Mouse (Mus musculus): Measurements from ENCODE around the gene Btnl9.
"Not testable (repeated sequence)": the region's sequence is repeated elsewhere in the genome, so short reads cannot be mapped to it uniquely, and the experiment has no call there.

Gene Btnl9

DNA sequence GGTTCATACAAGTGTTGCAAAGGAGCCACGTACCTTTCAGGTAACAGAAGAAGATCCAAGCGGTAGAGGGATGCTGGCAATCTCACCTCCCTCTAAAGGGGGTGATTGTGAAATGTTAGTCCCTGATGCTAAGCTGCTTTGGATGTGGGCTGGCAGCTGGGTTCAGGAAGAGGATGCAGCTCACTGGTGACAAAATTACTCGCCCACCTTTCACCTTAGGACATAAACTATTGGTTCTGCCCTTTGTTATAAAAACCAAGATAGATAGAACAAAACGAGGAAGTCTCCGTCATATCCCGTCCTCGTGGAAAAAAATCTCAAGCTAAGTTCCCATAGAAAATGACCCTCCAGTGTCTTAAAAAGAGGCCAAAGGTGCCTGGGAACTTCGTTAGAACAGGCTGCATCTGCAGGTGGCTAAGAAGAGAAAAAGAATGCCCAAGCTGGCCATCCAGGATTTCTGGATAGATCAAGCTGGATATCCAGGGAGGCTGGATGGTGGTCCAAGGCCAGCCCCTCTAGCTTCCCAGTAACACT, at the start of gene Btnl9:
Btnl9 (minus strand) TSS at position 205 of the 534 bp plus-strand sequence.
- no peak for DNase-seq (ENCODE audit: low spot score)

DNA sequence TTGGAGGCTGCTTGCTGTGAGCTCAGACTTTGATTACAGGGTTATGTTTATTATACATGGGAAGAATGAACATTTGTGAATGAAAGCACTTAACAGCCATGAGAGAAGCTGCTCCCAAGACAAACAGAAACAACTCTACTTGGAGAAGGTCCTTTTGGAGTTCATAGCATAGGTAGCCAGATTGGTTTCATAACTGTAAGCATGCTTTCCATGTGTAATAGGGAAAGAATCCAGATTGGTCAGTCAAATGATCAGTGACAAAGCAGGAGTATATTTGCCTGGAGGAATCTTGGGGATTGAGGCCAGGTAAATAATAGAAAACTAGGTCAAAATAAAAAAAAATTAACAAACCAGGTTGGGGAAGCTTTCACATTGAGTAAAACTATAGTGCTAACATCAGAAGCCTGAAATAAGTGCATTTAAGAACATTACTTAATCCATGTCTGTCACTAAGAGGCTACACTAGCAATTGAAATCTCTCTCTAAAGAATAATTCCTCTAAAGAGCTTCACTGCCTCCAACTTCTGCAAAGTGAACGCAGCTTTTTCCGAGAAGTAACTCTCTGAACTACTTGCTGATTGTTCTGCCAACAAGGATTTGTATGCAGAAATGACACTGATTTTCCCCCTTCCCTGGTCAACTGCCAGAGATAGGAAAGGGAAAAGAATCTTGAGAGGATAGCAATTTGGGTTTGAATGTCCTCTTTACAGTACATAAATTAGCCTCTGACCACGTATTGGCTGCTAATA, 48.7 kb upstream of the Btnl9 start:
- DNase-seq (ENCODE audit: low spot score), result no peak

DNA sequence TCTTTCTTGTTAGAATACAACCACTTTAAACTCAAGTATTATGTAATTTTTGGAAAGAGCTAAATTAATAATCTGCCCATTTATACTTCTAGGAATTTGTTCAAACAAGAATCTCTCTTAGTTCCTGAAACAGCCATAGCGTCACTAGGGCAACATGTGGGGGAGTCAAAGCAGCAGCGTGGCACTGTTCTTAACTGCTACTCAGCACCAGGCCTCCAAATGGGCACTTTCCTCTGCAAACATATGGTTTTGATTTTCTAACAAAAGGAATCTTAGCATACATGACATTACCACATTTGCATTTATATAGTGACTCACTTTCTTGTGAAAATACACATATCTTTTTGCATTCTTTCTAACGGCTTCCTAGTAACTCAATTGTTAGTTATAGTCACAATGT, 45.8 kb upstream of the Btnl9 start:
- no peak for DNase-seq (ENCODE audit: low spot score)

DNA sequence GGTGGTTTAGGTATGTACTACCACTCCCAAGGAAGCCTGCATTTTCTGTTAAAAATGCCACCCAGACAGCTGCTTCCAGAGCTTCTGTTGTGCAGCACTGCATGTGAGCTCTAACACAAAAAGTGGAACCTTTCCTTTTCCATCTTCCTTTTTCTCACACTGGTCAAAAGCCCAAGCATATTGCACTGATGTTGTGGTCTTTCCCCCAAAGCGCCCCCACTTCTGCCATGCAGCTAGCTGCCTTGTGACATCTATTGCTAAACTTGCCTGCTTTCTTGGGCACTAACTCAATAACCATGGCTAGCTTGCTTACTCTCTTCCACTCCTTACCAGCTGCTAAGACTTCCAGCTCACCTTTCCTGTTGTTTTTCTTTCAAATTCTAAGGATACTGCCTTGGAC, 37.5 kb upstream of the Btnl9 start:
- DNase-seq (ENCODE audit: low spot score), result no peak

DNA sequence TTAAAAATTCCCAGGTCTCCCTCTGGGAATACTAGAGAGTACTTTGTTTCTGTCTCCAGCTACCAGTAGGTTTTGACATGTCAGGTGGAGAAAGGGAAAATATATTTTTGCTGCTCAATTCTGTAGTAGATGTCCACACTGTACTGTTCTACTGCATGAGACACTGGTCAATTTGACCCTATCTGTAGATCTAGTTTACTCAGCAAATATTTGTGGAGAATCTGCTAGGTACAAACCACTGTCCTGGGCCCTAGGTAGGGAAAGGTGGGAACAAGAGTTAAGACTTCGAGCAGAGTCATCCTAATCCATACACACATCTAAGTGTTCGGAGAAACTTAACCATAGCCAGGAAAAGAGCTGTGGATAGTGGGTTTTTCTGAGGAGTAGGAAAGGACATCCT, 32.3 kb upstream of the Btnl9 start:
- no peak for DNase-seq (ENCODE audit: low spot score)

DNA sequence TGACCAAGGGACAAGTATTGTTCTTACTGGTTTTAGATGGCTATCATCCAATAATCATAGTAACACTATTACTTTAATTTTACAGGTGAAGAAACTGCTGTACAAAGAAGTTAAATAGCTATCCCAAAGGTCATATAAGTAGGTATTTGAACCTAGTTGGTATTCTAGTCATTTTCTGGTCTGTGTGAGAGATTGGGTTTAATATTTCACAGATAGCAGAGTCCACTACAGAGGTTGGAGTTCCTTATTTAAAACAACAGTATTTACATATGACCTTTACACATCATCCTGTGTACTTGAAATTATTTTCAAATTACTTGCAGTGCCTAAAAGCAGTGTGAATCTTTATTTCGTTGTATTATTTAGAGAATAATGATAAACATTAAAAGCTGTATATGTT, 26.5 kb upstream of the Btnl9 start:
- DNase-seq (ENCODE audit: low spot score), result no peak

DNA sequence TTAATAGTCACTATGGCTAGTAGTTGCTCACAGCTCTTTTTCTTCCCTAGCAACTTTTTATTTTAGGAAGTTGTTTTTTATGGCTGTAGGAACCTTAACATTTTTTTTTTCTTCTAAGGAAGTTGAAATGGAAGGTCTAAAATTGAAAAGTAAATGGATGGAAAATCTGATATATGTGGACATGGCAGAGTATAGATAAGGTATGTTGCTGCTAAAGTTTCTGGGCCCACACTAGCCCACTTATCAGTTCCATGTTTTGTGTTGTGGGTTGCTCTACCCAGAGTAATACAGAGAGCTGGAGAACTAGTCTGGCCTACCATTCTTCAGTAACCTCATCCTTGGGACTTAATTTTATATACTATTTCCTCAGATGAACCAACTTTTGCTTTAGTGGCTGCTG, 25.6 kb upstream of the Btnl9 start:
- no peak for DNase-seq (ENCODE audit: low spot score)

DNA sequence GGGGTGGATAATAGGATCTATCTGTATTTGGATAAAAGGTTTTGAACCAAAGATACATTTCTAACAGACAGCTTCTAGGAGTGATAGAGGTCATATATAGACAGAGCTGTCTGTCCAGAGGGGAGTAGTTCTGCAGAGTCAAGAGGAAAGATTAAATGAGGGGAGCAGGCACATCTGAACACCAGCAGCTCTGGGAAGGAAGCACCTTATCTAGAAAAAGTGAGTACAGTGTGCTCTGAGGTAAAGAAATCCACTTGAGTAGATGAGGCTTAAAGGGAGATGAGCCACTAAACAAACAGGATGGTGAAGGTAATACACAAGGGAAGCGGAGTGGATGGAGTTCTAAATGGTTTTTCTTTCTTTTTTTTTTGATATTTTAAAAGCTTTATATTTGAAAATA, 20.5 kb upstream of the Btnl9 start:
- no peak for DNase-seq (ENCODE audit: low spot score)

DNA sequence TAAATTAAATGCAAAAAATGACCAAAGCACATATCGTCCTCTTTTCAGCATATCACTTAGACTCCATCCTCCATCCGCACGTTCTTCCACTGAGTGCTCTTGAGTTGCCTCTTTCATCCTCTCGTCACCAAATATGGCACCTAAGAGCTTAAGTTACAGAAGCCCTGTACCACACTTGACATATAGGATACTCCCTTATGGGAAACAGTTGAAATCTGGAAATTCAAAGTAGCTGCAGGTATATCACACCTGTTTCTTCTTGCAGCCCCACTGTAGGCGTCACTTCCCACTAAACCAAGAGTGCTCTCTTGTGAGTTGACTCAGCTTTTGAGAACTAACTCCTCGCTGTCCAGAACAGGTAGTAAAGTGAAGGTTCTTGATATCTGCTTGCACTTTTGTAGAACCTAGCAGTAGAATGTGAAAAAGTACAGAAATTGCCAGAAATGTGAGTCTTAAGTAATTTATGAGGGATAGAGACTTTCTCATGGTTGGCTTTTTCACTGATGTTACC, 18.2 kb upstream of the Btnl9 start:
- no peak for DNase-seq (ENCODE audit: low spot score)

DNA sequence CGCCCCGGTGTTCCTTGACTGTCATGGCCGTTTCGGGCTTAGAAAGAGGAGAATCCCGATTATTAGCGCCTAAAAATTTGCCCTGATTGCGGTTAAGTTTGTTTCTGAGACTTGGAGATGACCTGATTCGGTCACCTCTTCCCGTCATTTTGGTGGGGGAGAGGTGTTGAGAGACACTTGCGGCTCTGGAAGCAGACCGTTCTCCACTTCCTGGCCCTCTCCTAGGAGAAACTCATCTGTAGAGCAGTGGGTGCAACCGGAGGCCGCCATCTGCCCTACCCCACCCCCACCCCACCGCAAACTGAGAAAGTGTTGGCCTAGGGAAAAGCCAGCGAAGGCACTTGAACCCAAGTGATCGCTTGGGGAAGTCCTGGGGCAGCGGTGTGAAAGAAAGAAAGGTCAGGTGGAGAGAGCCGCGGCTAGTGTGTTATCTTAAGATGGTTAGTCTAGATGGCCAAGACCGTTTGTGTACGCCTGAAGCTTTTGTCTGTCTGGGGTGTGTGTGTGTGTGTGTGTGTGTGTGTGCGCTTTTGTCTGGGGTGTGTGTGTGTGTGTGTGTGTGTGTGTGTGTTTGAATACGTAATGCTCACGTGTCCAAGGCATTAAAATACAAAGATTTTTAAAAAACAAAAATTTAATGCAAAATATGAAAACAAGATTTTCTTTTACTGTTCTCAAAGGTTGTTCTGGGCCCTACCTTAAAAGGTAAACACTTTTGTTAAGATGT, 17.0 kb upstream of the Btnl9 start:
- DNase-seq (ENCODE audit: low spot score), result peak; percentile 9

DNA sequence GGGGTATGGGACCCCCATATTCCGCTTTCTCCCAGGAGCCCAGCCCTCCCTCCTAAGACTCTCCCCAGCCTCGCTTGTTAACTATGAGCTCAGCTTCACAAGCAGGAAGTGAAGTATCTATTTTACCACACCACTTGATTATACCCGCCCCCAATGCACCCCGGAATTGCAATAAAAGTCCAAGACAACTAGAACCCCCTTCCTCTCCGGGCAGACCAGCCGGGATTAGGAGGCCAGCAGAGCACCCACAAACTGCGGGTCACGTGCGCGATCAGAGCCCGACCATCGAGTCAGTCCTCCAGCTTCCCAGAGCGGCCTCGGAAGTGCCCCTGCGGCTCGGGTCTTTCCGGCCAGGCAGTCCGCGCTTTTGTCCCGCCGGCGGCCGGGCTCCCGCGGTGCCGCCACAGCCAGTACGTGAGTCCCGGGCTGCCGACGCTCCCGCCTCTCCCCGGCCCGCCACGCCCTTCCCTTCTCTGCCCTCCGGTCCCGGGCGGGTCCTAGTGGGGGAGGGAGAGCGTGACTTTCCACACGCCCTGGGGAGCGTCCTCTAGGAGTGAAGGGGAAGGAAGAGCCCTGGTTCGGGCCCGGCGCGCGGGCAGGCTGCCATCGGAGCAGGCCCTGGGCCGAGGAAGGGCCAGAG, 16.3 kb upstream of the Btnl9 start, which contains the start of gene Zfp62:
Zfp62 (plus strand) TSS at position 164 of the 640 bp plus-strand sequence.
- peak; percentile 92 for DNase-seq (ENCODE audit: low spot score)

DNA sequence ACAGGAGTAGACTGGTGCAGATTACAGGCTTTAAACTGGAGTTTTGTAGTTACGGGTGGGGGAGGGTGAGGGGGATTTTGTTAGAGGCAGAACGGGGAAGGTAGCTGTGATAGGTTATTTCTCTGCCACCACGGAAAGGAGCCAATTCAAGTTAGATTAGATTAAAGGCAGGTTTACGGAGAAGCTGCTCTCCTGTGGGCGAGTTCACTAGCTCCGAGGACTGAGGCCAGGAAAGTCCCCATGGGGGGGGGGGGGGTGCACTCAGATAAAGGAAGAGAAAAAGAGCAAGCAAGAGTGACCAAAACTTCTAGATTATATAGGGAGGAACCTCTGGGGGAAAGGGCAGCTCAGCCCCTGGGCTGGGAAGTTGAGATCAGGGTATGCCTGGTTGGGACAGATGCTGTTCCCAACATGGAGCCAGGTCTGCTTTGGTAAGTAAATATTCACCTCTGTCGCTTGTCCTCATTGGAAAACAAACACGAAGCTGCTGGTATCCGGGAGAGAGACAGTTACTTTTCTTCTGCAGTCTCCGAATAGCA, 15.6 kb upstream of the Btnl9 start:
- DNase-seq (ENCODE audit: low spot score), result peak; percentile 13

DNA sequence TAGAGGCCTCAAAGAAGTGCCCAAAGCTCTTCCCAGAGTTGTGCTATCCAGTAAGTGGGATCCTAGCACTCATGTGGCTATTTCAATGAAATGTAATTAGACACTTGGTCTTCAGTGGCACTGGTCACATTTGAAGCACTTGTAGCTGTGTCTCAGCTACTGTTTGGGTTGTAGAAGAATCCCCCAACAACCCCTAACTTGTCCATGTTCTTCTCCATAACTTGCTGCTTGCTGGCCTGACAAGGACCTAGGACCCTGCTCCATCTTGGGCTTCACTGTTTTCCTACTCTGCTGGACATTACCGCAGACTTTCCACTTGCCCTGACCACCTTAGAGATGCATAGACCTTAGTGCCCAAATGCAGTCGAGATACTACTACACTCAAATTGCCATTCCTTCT, 15.1 kb upstream of the Btnl9 start:
- DNase-seq (ENCODE audit: low spot score), result no peak

DNA sequence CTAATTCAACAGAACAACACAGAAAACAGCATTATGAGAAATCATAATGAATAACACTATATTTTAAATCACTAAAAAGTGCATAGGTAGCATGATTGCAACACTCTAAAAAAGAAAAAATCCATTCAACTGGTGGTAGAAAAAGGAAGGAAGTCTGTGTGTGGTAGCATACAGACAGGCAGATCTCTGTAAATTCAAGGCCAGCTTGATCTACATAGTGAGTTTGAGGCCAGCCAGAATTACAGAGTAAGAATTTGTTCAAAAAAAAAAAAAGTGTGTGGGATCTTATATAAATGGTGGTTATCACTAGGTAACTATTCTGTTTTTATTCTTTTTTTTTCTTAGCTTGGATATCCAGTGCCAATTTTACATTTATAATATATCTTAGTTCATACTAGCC, 14.2 kb upstream of the Btnl9 start:
- no peak for DNase-seq (ENCODE audit: low spot score)

DNA sequence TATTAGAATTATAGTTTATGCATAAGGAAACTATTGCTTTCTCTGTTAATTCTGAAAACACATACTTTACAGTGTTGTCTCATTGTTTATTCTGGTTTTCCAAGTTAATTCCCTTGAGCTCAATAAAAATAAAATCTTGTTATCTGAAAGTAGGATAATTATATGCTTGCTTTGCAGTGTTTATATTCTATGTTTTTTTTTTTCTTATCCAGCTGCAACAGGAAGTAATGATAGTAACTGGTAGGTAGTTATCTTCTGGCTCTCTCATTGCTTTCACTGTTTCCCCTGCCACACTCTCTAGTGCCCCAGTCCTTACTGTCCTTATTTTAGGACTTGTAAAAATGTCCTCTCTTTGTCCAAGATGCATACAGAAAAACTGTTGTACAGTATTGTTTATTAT, 13.7 kb upstream of the Btnl9 start:
- DNase-seq (ENCODE audit: low spot score), result no peak

DNA sequence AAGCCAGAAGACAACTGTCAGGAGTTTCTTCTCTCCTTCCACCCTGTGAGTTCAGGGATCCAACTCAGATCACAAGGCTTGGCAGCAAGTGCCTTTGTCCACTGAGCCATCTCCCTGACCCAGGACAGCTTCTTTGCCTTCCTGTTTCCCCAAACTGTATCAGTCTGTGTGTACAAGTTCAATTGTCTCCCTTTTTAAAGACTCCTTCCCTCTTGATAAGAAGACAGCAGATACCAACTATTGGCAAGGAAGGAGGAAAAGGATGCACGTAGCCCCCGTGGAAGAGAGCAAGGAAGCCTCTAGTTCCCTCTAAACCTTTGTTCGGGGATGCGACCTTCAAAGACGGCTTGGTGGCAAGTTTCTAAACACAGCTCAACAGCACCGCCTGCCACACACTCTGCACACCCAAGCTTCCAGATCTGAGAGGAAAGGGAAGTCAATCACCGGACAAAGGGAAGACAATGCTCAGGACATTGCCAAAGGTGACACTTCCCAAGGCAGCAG, 8.9 kb upstream of the Btnl9 start:
- no peak for DNase-seq (ENCODE audit: low spot score)

DNA sequence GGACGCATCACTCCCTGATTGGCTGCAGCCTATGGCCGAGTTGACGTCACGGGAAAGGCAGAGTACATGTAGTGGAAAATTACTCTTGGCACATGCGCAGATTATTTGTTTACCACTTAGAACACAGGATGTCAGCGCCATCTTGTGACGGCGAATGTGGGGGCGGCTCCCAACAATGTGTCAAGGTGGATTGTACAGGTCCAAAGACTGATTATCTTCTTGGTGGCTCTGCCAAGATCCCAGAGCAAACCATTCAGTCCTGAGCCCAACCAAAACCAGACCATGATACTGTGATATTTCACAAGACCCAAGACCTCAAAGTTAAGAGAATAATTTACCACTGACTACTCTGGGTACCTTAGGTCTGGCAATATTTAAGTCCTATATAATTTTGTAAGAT, 7.8 kb upstream of the Btnl9 start:
- not testable (repeated sequence) for DNase-seq (ENCODE audit: low spot score)

DNA sequence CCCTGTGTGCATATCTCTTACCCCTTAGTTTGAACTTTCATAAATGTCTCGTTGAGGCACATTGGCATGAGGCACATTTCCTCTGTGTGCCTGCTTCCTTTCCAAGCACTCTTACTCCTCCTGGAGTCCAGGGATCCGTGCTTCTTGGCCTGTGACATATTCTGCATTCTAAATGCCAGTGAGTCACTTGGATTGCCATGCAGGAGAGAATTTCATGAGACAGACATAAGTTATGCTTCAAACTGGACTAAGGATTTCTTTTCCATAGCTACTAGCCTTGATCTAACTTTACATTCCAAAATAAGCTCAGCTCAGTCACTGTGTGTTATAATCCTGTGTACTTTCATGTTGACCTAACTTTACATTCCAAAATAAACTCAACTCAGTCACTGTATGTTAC, 4.1 kb upstream of the Btnl9 start:
- DNase-seq (ENCODE audit: low spot score), result no peak

DNA sequence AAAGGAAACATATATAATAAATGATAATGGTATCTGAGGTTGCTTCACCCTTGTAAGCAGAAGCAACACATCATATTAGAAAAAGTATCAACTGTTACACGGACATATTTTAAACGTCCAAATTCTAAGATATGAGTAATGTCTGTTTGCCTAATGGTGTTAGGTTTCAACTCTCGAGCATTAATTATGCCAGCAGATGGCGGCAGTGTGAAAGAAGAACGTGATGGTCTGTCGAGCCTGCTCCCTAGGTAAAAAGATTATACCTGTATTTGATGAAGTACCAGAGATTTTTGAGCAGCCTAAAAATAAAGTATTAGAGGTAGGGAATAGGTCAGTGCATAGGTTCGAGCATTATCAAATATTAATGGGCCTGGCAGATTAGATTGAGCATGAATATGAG, 2.8 kb upstream of the Btnl9 start:
- DNase-seq (ENCODE audit: low spot score), result peak; percentile 57

DNA sequence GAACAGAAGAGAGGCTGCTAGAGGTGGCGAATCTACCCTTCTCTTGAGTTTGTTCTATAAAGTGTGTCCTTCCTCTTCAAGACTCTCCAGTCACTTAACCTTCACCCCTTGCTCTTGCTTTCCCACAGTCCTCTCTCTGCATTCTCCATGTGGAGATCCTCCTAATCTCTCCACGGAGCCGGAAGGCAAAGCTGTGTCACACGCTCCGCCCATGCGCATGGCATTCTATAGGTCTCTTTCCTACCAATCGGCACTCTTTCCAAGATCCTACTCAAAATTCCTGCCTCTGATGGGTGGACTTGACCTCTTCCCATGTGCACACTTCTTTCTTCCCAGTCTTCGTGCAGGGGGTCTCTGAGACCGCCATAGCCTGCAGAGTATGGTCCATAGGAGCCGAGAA, 742 bp upstream of the Btnl9 start:
- no peak for DNase-seq (ENCODE audit: low spot score)

DNA sequence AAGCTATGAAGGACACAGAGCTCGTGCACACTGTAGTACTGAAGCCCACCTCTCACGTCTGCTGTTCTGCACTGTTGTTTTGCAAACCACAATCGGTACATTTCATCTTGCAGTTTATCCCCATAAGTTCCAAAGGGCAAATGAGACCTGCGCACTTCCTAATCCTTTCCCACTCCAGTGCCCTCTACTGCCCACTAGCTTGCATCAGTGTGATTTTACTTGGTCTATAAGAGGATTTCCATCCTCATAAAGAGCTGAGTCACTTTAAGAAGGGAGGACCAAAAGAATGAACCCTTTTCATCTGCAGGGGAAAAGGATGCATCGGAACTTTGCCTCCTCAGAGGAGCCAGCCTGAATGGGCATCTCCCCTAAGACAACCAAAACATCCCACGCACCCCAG, 507 bp downstream of the Btnl9 start:
- no peak for DNase-seq (ENCODE audit: low spot score)

DNA sequence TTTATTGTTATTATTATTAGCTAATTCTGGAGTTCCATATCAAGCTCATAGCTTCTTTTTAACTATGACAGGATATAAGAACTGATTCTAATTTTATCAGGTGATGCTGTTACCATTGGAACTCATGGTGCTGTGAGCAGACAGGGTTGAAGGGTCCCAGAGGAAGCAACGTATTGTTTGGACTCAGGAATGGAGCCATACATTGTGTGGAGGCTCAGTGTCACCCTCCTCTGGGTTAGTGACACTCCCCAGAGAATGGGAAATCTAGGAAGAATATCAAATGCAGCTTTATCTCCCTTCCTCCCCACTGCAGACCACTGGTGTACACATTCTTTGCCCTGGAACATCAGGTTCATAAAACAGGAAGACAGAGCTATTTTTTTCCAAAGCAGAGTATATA, 3.8 kb downstream of the Btnl9 start:
- DNase-seq (ENCODE audit: low spot score), result no peak
